Mouse (Mus musculus) right cerebral cortex, adult 18-20 months (tissue): ENCODE results near the gene Gm49416.

Experiments
- DNase-seq: peaks from one replicate; pipeline ENCODE4 v3.0.0; 2022; ENCODE audit warnings: mixed read lengths

Gene Gm49416

DNA sequence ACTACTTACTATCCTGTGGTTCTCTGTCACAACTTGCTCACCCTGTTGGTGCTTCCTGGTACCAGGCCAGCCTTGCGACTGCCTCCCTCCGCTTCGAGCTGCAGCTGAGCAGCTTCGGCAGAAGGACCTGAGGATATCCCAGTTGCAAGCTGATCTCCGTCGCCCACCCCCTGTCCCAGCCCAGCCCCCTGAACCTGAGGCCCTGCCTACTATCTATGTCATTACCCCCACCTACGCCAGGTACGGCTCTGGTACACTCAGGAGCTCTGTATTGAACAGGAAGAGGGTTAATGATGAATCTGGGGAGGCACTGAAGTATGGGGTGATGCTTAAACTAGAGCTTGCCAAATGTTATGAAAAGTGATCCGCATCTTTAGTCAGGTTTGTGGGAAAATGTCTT, 33.0 kb downstream of the Gm49416 start:
- DNase-seq: no peak

DNA sequence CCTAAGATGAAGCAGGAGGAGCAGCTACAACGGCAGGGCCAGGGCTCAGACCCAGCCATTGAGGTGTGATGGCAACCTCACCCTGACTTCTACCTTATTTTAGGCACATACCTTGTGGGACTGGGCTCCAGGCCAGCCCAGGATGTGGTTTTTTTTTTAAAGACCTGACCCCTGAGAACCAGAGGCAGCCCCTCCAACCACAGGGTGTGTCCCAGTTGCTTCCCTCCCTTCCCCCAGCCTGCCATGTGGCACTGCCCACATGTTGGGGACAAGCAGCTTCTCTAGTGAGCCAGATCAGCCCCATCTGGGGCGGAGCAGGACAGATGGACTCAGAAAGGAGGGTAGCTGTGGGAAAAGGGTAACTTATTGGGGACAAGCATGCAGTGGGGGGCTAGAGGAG, 38.0 kb downstream of the Gm49416 start:
- DNase-seq: peak; percentile 25

DNA sequence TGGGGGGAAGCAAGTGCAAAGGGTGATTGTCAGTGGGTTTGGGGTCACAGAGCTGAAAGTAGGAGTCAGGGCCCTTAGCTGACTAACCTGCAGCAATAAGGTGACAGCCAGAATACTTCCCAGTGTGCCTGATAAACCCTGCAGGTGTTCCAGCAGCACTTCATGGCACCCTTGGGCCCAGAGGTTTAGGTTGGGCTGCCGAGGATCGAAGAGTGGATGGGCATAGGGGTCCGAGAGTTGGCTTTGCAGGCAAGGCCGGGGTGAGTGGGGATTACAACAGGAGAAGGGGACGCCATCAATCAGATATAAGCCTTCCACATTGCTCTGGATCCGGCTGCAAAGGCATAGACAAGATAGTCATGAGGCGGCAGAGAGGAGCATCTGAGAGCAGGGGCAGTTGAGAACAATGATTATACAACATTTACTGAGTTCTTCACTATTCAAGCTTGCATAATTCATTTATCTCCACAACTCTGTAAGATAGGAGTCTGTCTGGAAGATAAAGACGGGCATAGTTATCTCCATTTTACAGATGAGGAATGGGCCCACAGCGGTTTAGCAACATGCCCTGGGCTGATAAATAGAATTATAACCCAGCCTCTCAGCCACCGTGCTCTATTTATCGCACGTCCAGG, 39.3 kb downstream of the Gm49416 start:
- DNase-seq: no peak

DNA sequence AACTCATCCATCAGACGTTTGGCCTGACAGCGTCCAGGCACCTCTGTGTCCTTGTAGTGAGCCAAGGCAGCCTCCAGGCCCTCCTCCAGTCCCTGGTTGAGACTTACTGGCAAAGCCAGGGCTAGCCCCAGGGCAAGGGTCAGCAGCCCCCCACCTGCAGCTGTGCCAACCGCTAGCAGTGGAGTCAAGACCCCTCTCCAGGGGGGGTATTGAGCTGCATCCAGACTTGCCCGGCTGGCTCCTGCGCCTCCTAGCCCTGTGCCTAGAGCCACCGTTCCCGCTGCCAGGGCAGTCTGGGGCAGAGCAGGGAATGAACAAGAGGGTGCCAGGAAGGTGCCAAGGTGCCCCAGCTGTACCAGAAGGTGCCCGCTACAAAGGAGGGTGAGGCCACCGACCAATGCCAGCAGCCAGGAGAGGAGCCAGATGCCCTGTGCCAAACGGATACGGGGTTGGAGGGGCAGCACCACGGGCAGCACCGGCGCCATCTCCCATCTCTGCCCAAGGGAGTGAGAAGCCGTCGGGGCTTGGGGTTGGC, 40.0 kb downstream of the Gm49416 start:
- no peak for DNase-seq

DNA sequence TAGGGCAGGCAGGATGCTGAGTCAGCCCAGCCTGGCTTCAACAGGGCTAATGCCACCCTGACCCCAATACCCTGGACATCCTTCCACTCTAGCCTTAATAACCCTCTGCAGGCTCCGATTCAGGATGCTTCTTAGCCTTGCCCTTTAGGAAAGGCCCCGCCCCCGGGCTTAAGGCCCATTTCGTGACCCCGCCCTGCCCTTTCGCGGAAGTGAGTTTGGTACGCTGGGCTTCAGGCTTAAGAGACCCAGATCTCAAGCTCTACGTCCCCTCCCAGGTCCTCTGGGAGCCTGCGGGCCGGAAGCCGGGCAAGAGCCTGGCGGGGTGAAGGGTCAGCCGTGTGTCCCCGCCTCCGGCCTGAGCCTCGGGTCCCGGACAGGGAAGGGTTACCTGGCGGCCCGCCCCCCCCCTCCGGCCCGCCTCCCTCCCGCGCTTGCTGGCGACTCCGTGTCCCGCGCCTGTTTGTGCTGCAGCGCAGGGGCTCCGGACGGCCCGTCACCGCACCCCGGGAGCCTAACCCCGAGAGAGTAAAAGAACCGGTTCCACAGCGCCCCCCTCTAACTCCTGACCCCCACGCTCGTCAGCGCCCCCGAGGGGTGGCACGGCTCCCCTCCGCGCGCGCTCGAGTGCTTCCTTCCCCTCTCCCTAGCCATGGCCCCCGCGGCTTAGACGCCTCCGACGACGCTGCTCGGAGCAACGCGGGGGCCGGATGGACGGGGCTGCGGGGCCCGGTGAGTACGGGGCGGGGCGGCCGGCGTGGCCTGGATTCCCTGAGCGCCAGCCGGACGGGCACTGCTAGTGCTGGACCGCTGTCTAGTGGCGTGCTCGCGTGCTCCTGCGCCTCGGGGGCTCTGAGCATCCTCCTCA, 40.7 kb downstream of the Gm49416 start, which contains the start of the genes Rom1 and Eml3:
Gene Rom1 (minus strand): TSS at position 133 of the 865 bp plus-strand sequence.
Gene Eml3 (plus strand): TSS at position 329 of the 865 bp plus-strand sequence.
- no peak for DNase-seq

DNA sequence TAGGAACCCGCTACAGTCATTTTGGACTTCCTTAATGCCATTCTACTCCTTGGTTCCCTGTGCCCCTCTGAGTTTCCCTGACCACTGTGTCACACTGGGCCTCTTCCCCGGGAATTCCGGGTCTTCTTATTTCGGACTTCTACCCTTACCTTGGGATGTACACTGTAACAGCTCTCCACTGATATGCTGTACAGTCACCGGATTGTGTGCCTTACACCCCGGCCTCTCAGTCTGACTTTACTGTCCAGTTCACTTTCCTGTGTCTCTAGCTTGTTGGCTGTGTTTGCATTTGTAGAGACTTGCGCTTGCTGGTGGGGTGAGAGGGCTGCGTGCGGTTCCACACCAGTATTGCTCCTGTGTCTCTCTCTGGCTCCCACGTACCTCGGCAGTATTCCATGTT, 41.4 kb downstream of the Gm49416 start:
- no peak for DNase-seq

DNA sequence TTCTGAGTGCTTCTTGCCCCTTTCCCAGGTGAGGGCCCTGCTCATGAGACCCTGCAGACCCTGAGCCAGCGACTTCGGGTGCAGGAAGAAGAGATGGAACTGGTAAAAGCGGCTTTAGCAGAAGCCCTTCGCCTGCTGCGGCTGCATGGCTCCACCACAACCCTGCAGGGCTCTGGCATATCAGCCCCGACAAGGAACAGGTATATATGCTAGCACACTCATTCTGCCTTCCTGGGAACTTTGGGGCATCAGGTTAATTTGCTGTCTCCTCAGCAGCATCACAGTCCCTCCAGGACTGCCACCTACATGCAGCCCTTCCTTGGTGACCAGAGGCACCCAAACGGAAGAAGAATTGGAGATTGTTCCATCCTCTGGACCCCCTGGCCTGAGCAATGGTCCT, 42.0 kb downstream of the Gm49416 start:
- DNase-seq: no peak

DNA sequence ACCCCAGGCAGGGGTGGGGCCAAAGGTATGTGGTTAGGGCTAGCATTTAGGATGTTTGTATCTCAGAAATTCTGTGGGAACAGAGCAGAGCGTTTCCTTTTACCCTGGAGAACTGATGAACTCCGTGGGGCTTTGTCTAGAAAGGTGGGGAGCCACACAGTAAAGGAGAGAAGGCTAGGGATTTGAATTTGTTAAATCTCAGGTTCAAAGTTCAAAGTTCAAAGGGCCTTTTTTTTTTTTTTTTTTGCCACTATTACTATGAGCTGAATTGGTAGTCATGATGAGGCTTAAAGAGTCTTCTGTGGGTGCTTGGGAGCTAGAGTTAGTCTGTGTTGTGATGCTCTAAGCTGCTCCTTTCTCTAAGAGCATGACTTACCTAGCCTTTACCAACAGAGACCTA, 48.0 kb downstream of the Gm49416 start:
- DNase-seq: no peak

DNA sequence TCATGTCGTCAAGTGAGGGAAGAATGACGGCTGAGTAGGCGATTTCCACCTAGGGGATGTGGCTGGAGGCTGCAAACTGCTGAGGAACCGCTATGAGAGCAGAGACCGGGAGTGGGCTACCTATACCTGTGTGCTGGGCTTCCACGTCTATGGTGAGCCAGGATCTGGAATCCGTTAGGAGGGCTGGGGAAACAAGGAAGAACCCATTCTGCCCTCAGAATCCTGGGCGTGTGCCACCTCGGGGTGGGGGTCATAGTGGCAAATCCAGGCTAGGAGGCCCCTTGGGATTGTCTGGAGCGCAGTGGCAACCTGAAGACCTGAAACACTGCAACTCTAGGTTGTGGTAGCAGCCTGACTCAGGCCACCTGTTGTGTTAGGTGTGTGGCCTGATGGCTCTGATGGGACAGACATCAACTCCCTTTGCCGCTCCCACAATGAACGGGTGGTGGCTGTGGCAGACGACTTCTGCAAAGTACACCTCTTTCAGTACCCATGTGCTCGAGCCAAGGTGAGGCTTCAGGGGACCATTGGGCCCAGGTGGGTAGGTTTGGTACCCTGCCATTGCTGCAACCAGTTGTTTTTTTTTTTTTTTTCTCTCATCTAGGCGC, 51.9 kb downstream of the Gm49416 start:
- no peak for DNase-seq

DNA sequence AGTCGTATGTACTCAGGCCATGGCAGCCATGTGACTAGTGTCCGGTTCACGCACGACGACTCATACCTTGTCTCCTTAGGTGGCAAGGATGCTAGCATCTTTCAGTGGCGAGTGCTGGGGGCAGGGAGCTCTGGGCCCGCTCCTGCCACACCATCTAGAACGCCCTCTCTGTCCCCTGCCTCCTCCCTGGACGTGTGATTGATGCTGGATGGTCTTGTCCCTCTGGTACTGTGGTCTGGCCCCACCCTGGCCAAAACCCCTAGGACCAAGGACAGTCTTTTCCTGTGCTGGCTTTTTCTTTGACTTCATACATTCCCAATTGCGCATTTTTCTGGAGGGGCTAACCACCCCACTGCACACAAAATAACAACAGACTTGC, 52.4 kb downstream of the Gm49416 start:
- no peak for DNase-seq

DNA sequence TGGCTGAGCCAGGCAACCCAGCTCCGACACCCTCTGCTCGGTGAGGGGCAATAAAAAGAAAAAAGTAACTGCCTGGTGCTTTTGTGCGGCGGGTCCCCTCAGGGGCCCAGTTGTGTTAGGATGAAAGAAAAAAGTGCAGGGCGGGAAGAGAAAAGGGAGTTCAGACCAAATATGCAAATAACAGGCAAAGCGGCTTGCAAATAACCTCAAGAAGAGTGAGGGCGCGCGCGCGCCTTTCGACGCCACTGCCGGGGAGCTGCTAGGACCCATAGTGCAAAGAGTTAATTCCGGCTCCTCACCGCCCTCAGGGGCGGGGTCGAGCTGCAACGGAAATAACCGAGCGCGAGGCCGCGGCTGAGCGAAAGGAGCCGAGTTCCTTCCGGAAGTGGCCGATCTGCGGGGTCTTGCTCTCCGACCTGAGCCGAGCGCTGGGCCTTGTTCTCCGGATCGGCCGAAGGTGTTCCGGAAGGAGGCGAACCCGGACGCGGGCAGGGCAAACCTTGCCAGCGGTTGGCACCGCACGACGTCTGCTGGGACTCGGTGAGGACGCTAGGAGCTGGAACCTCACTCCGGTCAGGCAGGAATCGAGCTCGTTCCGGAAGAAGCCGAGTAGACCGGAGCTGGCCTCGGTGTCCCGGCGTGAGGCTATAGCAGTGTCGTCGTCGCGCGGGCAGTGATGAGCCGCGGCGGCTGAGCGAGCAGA, 52.9 kb downstream of the Gm49416 start, which contains the start of gene Mta2:
Gene Mta2 (plus strand): TSS at position 361 of the 703 bp plus-strand sequence.
- DNase-seq: peak; percentile 94

DNA sequence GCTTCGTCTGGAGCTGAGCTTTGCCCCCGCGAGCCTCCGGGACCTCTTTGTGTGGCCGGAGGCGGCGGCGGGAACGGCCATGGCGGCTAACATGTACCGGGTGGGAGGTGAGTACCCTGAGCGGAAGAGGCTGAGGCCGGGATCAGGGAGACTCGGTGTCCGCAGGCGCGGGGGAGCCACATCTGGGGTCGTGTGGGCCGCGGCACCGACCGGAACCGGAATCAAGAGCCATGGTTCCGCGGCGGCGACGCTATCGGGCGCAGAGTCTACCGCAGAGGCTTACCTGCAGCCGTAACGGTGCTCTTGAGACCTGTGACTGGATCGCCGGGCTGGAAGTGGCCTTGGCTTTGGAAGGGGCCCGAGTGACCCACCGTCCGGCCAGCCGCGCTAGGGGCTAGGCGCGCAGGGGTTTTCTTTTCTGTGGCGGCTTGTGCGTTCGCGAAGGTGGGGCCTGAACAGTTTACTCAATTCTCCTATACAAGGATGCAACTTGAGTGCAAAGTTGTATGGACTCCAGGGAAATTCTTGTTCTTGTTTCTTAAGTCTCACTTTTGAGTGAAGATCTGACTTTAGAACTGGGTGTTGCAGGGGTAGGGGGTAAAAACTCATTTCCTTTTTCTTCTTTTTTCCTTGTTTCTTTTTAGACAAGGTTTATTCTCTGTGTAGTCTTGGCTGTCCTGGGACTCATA, 53.7 kb downstream of the Gm49416 start:
- DNase-seq: peak; percentile 51

DNA sequence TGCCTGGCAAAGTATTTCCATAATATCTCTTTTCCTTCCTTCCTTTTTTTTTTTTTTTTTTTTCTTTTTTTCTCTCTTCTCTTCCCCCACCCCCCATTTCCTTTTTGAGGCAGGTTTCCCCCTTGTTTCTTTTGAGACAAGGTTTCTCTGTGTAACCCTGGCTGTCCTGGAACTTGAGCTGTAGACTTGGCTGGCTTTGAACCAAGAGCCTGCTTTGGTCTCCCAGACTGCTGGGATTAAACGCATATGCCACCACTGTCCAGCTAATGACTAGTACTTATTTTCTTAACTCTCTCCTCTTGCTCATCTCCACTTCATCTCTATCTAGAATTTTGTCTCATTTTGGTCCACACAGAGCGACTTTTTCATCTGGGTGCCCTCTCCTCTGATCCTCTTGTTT, 54.3 kb downstream of the Gm49416 start:
- no peak for DNase-seq

DNA sequence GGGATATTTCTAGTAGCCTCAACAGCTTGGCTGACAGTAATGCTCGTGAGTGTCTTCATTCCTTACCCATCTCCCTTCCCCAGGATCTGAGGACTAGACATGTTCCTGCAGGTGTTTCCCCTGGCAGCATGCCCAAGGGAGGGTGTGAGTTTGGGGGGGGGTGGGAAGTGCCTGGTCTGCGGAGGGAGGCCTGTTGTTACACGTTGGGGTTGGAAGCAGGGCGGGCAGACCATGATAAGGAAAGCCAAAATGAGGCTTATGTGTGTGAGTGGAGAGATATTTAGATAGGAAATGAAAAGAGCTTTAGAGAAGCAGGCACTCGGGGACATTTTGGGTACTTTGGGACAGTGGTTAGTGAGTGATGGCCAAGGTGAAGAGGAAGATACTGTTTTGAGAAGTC, 55.3 kb downstream of the Gm49416 start:
- DNase-seq: no peak

DNA sequence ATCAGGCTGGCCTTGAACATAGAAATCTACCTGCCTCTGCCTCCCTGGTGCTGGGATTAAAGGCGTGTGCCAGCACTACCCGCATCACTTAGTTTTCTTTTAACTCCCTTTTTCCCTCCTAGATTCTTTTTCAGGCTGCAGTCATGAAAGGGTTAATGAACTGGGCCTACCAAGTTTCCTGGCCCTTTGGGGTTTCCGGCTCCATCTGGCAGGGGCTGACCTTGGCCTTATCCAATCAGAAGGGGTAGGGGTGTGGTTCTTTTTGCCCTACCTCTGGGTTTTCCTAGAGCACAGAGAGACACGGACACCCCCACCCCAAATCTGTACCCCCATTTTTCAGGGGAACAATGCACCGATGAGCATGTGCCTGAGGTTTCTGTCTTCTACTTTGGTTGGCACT, 56.0 kb downstream of the Gm49416 start:
- no peak for DNase-seq
